Mouse (Mus musculus) cerebellum, postnatal 36 days (tissue): ENCODE measurements around the gene Gm3676.
"Not testable (repeated sequence)": the region's sequence is repeated elsewhere in the genome, so short reads cannot be mapped to it uniquely, and the experiment has no call there.

Experiments used
- DNase-seq, 2 experiments: peaks; one replicate each; pipeline ENCODE4 v3.0.0; 2021 to 2022; ENCODE audit warnings: mixed read lengths in 2 of 2

Gene Gm3676

GRCm38 (mm10) chr14:41646387-41646786, at the start of gene Gm3676:
Gene Gm3676, minus strand, starts transcription at chr14:41646487.
- DNase-seq: not testable (repeated sequence)

- not testable (repeated sequence) for DNase-seq
These were observed 1.9 kb upstream of the Gm3676 start for GRCm38 (mm10) chr14:41648176-41648575.

- not testable (repeated sequence) for DNase-seq
These were observed 16.1 kb downstream of the Gm3676 start for GRCm38 (mm10) chr14:41630144-41630543.

- DNase-seq: not testable (repeated sequence)
These were observed 21.8 kb downstream of the Gm3676 start, which contains the start of gene Gm3072 for GRCm38 (mm10) chr14:41624512-41624911. Gene Gm3072, minus strand, starts transcription at chr14:41624612.

- not testable (repeated sequence) for DNase-seq
These were observed 23.8 kb downstream of the Gm3676 start for GRCm38 (mm10) chr14:41622535-41622934.

GRCm38 (mm10) chr14:41610690-41611089, 35.6 kb downstream of the Gm3676 start:
- DNase-seq: not testable (repeated sequence)

GRCm38 (mm10) chr14:41600935-41601334, 45.4 kb downstream of the Gm3676 start:
- DNase-seq: not testable (repeated sequence)
